Mouse (Mus musculus) brain, embryonic 14.5 days (tissue): ENCODE data around the gene Lbhd1.

Experiments used
- CTCF ChIP-seq: fragments of 200-500 bp; IDR thresholded peaks from 2 replicates; pipeline ENCODE4 v1.5.1; 2012; ENCODE audit warnings: inconsistent platforms, mild to moderate bottlenecking, moderate library complexity, borderline replicate concordance; ENCODE audit not compliant: insufficient read depth, insufficient read length; ENCODE audit errors: extremely low read depth
- POLR2A ChIP-seq: fragments of 200-500 bp; IDR thresholded peaks from 2 replicates; pipeline ENCODE4 v1.6.1; 2012; ENCODE audit warnings: mild to moderate bottlenecking, inconsistent platforms, borderline replicate concordance; ENCODE audit not compliant: poor library complexity, insufficient read depth, insufficient read length, severe bottlenecking; ENCODE audit errors: extremely low read depth

GRCm38 (mm10) chr19:8888511-8889385 lies 5.2 kb downstream of the Lbhd1 start, which contains the start of the genes 1810009A15Rik and Gm49416:
- TF ChIP-seq CTCF (no peak), POLR2A (peak; percentile 60; the same call in 1 of the 2 replicates)
